Mouse (Mus musculus) kidney, adult 2 months (tissue): ENCODE results near the gene Ranbp2.

Source experiments
- CTCF ChIP-seq: fragments of 200-500 bp; conservative IDR thresholded peaks from 2 replicates; pipeline ENCODE4 v1.5.1; 2011; ENCODE audit warnings: low read depth, mild to moderate bottlenecking, control low read depth, low read length, moderate library complexity, mixed read lengths; ENCODE audit not compliant: insufficient read depth, insufficient read length
- POLR2A ChIP-seq: fragments of 200-500 bp; IDR thresholded peaks from one replicate; pipeline ENCODE4 v1.6.1; 2011; ENCODE audit warnings: low read depth, low read length, control low read depth

- no peak for TF ChIP-seq CTCF
- no peak for TF ChIP-seq POLR2A
Observed at GRCm38 (mm10) chr10:58478071-58478578, 31.4 kb downstream of the Ranbp2 start.
